Mouse (Mus musculus) embryonic facial prominence, embryonic 14.5 days (tissue): ENCODE results near the gene Clic5. TPM values are rescaled to one million over a fixed set of nuclear protein-coding genes. Genes with fewer than 3 reads are reported as not detected.

Source experiments
- ATAC-seq: fragments of 200-750 bp; cut with Nextera tagmentation; 2 replicates; pipeline ENCODE4 v1.8.0; 2017; ENCODE audit warnings: low read depth, moderate number of reproducible peaks, moderate TSS enrichment
- DNase-seq: peaks from one replicate; pipeline ENCODE4 v3.0.0-alpha.2; 2015; ENCODE audit warnings: low spot score
- H3K27ac ChIP-seq: fragments of 300-500 bp; sonication (generic); replicated peaks from 2 replicates; pipeline ENCODE4 v1.5.1; 2014; ENCODE audit warnings: low read depth, mild to moderate bottlenecking, low read length, moderate library complexity
- H3K27me3 ChIP-seq: fragments of 300-500 bp; sonication (generic); replicated peaks from 2 replicates; pipeline ENCODE4 v1.6.1; 2014; ENCODE audit warnings: low read length; ENCODE audit not compliant: control insufficient read depth, insufficient read depth
- H3K36me3 ChIP-seq: fragments of 300-500 bp; sonication (generic); 2 replicates; pipeline ENCODE4 v1.6.1; 2014; ENCODE audit warnings: low read length, mixed read lengths; ENCODE audit not compliant: control insufficient read depth, insufficient read depth
- H3K4me1 ChIP-seq: fragments of 300-500 bp; sonication (generic); 2 replicates; pipeline ENCODE4 v1.6.1; 2014; ENCODE audit warnings: antibody characterized with exemption, low read length; ENCODE audit not compliant: control insufficient read depth, insufficient read depth
- H3K4me2 ChIP-seq: fragments of 300-500 bp; sonication (generic); 2 replicates; pipeline ENCODE4 v1.6.1; 2014; ENCODE audit warnings: low read depth, mild to moderate bottlenecking, low read length, moderate library complexity, mixed read lengths
- H3K4me3 ChIP-seq: fragments of 300-500 bp; sonication (generic); 2 replicates; pipeline ENCODE4 v1.5.1; 2014; ENCODE audit warnings: low read depth, mild to moderate bottlenecking, low read length
- H3K9ac ChIP-seq: fragments of 300-500 bp; sonication (generic); 2 replicates; pipeline ENCODE4 v1.6.1; 2014; ENCODE audit warnings: low read depth, mild to moderate bottlenecking, low read length, moderate library complexity, mixed read lengths
- H3K9me3 ChIP-seq: fragments of 300-500 bp; sonication (generic); 2 replicates; pipeline ENCODE4 v1.6.1; 2016; ENCODE audit warnings: low read length; ENCODE audit not compliant: control insufficient read depth
- WGBS: fragments of 180-500 bp; shearing (Covaris S2); extraction: QIAGEN DNeasy Blood & Tissue Kit; methylation state at CpG from one replicate; pipeline ENCODE4 v1.1.7; 2014; 5-methylcytosine and 5-hydroxymethylcytosine counted together
- polyA plus RNA-seq: library from polyadenylated mRNA; unstranded; fragments of >200 nt; fragmentation: Nextera tagmentation; extraction: Ambion mirVana; gene quantifications from 2 replicates; pipeline ENCODE4 v1.2.1, GENCODE M21; 2014

The Clic5 gene
- polyA plus RNA-seq, 1 experiment from 2014 or later = 0.57 TPM

- DNase-seq (no peak), ATAC-seq (no peak)
- Histone ChIP-seq H3K4me1 (no peaks in the 10 kb centered on the region), H3K36me3 (no peaks in the 10 kb centered on the region), H3K4me3 (no peak overlapping the region), H3K27ac (no peak overlapping the region), H3K9me3 (no peaks in the 10 kb centered on the region), H3K9ac (no peak overlapping the region), H3K4me2 (no peak overlapping the region), H3K27me3 (no peaks in the 10 kb centered on the region)
- WGBS = 87% methylated on average over 1 of the region's 1 CpGs
Observed at GRCm38 (mm10) chr17:44204787-44205186, 16.4 kb downstream of the Clic5 start.

DNA sequence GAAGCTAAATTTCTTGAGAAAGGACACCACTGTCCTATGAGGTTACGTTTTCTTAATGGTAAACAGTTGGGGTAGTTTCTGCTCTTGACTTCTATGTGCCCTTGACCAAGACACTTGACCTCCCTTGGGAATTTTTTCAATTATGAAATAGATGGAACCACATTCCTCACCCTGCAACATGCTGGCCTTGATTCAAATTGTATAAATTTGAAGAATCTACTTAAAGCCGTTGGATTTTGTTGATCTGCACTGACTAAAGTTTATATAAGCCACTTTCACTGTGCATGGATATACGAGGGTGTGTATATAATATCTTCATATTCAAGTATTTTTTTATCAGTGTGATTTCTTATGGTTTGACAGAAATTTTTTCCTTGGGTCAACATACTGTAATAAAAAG lies 17.2 kb downstream of the Clic5 start:
- Histone ChIP-seq H3K9me3 (no peaks in the 10 kb centered on the region), H3K4me3 (no peak overlapping the region), H3K4me1 (no peaks in the 10 kb centered on the region), H3K27ac (no peak overlapping the region), H3K27me3 (no peaks in the 10 kb centered on the region), H3K4me2 (no peak overlapping the region), H3K36me3 (no peaks in the 10 kb centered on the region), H3K9ac (no peak overlapping the region)
- DNase-seq = no peak
- no peak for ATAC-seq
- WGBS = 64% methylated on average over 3 of the region's 3 CpGs

DNA sequence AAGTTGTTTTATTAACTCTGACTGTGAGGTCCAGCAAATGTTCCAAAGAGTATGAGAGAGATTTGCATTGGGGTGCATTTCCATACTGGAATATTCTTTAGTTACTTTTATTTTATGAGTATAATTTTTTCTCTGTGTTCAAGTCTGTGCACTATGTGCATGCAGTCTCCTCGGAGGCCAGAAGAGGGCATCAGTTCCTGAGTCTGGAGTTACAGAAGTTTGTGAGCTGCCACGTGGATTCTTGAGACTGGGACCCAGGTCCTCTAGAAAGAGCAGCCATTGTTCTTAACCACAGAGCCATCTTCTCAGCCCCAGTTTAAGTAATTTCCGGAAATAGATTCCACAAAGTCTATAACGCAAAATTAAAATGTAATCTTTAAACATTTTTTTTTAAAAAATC lies 20.5 kb downstream of the Clic5 start:
- DNase-seq = no peak
- 79% methylated on average over 4 of the region's 4 CpGs for WGBS
- no peaks in the 10 kb centered on the region for H3K4me1 ChIP-seq
- H3K4me2 ChIP-seq = no peak overlapping the region
- no peaks in the 10 kb centered on the region for H3K9me3 ChIP-seq
- ATAC-seq = no peak
- no peak overlapping the region for H3K27ac ChIP-seq
- H3K36me3 ChIP-seq = no peaks in the 10 kb centered on the region
- H3K4me3 ChIP-seq = no peak overlapping the region
- H3K27me3 ChIP-seq = no peaks in the 10 kb centered on the region
- no peak overlapping the region for H3K9ac ChIP-seq

DNA sequence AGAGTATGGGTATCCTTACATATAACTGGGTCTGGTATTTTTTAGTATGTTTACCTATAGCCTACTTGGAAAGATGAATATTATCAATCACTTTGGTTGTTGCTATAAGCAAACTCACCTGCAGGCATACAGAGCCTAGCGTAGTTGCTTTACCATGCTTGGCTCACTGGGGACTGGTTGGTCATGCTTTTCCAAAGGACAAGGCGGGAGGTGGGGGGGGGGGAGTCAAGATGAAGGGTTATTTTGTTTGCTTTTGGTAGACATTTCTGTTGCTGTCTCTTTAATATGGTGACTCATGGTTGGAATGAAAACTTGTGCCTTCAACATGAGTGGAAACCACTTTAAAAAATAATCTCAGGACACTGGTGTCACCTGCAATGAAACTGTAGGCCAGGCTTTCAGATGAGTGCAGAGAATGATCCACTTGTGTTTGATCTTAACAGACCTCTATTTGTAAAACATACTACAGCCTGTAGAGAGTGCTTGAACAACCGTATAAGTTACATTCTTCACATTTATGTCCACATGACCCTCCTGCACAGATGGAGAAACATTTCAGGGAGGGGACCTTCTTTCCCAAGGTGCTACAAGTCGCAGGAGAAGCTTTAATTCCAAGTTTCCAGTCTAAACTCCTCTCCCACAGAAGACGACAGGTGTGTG lies 24.7 kb downstream of the Clic5 start:
- no peak for DNase-seq
- Histone ChIP-seq H3K27me3 (no peaks in the 10 kb centered on the region), H3K27ac (no peak overlapping the region), H3K9me3 (no peaks in the 10 kb centered on the region), H3K36me3 (no peaks in the 10 kb centered on the region), H3K4me1 (no peaks in the 10 kb centered on the region), H3K9ac (no peak overlapping the region), H3K4me2 (no peak overlapping the region), H3K4me3 (no peak overlapping the region)
- 83% methylated on average over 5 of the region's 5 CpGs for WGBS
- ATAC-seq = no peak

- Histone ChIP-seq H3K27me3 (no peaks in the 10 kb centered on the region), H3K36me3 (no peaks in the 10 kb centered on the region), H3K27ac (no peak overlapping the region), H3K9ac (no peak overlapping the region), H3K4me3 (no peak overlapping the region), H3K4me1 (no peaks in the 10 kb centered on the region), H3K9me3 (no peaks in the 10 kb centered on the region), H3K4me2 (no peak overlapping the region)
- 85% methylated on average over 9 of the region's 9 CpGs for WGBS
- DNase-seq (no peak), ATAC-seq (no peak)
Observed at GRCm38 (mm10) chr17:44215196-44215799, 26.9 kb downstream of the Clic5 start.

- H3K27ac ChIP-seq = no peak overlapping the region
- no peaks in the 10 kb centered on the region for H3K9me3 ChIP-seq
- H3K36me3 ChIP-seq = no peaks in the 10 kb centered on the region
- 83% methylated on average over 2 of the region's 2 CpGs for WGBS
- no peaks in the 10 kb centered on the region for H3K4me1 ChIP-seq
- DNase-seq (no peak), ATAC-seq (no peak)
- H3K4me3 ChIP-seq = no peak overlapping the region
- no peak overlapping the region for H3K4me2 ChIP-seq
- no peaks in the 10 kb centered on the region for H3K27me3 ChIP-seq
- no peak overlapping the region for H3K9ac ChIP-seq
Observed at GRCm38 (mm10) chr17:44217185-44217584, 28.8 kb downstream of the Clic5 start.

GRCm38 (mm10) chr17:44219943-44220342 lies 31.6 kb downstream of the Clic5 start:
- ATAC-seq (no peak), DNase-seq (no peak)
- H3K36me3 ChIP-seq = no peaks in the 10 kb centered on the region
- no peak overlapping the region for H3K9ac ChIP-seq
- 70% methylated on average over 2 of the region's 2 CpGs for WGBS
- H3K27ac ChIP-seq = no peak overlapping the region
- no peak overlapping the region for H3K4me3 ChIP-seq
- H3K4me2 ChIP-seq = no peak overlapping the region
- no peaks in the 10 kb centered on the region for H3K4me1 ChIP-seq
- no peaks in the 10 kb centered on the region for H3K9me3 ChIP-seq
- H3K27me3 ChIP-seq = no peaks in the 10 kb centered on the region

DNA sequence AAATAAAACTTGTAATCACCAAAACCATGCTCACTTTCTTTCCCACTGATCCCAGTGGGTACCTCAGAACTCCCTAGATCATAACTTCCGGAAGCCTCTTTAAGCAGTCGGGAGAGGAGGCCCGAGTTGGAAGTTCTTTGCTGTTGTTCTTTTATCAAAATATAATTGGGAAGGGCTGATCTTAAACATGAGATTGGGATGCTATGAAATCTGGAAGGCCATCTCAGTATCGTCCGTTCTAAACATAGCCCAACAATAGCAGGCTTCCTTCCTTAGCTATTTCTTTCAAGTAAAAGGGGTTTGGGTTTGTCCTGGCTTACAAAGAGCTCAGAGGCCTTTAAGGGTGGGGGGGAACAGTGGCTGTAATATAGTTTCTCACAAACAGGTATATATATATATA lies 40.0 kb downstream of the Clic5 start:
- Histone ChIP-seq H3K4me1 (no peaks in the 10 kb centered on the region), H3K36me3 (no peaks in the 10 kb centered on the region), H3K27me3 (no peaks in the 10 kb centered on the region), H3K27ac (no peak overlapping the region), H3K4me3 (no peak overlapping the region), H3K9me3 (no peaks in the 10 kb centered on the region), H3K9ac (no peak overlapping the region), H3K4me2 (no peak overlapping the region)
- WGBS = 90% methylated on average over 5 of the region's 5 CpGs
- DNase-seq = no peak
- ATAC-seq = no peak

GRCm38 (mm10) chr17:44230083-44230482 lies 41.7 kb downstream of the Clic5 start:
- Histone ChIP-seq H3K27me3 (no peaks in the 10 kb centered on the region), H3K9ac (no peak overlapping the region), H3K4me2 (no peak overlapping the region), H3K4me3 (no peak overlapping the region), H3K9me3 (no peaks in the 10 kb centered on the region), H3K36me3 (no peaks in the 10 kb centered on the region), H3K4me1 (no peaks in the 10 kb centered on the region), H3K27ac (no peak overlapping the region)
- ATAC-seq (no peak), DNase-seq (no peak)
- 57% methylated on average over 10 of the region's 10 CpGs for WGBS
